Mouse (Mus musculus) adrenal gland, postnatal 14 days (tissue): Measurements from ENCODE around the gene Med13l. TPM values are rescaled to one million over a fixed set of nuclear protein-coding genes. Genes with fewer than 3 reads are reported as not detected.

Experiments
- DNase-seq: peaks from one replicate; pipeline ENCODE4 v3.0.0; 2021; ENCODE audit warnings: mixed read lengths
- total RNA-seq: library from RNA; stranded (reverse); gene quantifications from 2 replicates; pipeline ENCODE4 v1.2.3, GENCODE M21; 2021

Gene Med13l
- total RNA-seq, 1 experiment from 2014 or later = 36.2 TPM

GRCm38 (mm10) chr5:118733566-118733965 is 173.1 kb downstream of the Med13l start:
- DNase-seq = no peak

DNA sequence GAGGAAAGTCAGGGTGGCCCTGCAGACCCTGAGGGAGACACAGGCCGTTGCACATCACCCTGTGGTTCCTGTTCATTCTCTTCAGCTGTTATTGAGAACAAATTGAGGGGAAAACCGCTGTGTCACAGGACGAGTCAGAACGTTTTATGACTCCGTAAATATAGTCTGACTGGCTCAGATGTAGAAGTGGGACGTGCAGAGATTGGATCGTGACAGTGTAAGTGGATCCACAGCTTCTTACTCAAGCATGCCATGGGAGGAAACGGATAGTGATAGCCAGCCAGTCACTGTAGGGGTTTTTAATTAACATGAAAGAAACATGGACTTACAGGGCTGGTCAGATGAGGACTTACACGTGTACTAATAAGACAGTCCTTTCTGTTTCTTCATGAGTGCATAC is 174.0 kb downstream of the Med13l start:
- DNase-seq = no peak

- no peak for DNase-seq
Measured at GRCm38 (mm10) chr5:118735738-118736137, 175.3 kb downstream of the Med13l start.

DNA sequence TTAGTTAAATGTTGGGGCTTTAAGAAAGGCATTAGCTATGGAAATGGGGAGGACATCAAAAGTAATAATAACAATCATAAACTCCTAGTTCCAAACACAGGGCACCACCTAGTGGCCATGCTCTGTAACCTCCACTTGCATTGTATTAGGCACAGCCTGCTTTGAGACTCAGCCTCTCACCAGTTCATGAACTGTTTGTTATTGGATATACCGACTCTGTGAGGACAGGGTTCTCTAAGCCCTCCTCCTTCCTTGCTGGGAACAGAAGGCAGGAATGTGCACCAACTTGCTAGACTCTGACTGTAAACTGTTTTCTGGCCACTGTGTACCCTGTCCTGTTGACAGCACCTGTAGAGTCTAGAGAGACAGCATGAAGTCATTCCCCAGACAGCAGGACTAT is 177.1 kb downstream of the Med13l start:
- DNase-seq = peak; percentile 79

DNA sequence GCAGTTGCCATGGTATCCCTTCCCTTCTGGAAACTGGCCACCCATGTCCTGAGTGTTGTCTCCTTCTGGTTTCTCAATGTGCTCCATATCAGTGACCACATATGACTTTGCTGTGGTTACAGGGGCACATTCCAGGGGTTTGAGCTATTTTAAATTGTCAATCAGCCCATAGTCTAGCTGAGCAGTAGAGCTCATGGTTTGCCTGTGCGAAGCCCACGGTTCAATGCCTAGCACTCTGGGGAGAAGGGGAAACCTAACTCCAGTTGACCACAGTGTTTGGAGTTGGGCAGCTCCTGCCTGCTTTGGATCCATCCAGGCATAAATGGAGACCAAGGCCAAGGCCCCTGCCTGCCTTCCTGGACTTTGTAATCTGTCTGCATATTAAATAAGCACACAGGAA is 182.6 kb downstream of the Med13l start:
- no peak for DNase-seq

DNA sequence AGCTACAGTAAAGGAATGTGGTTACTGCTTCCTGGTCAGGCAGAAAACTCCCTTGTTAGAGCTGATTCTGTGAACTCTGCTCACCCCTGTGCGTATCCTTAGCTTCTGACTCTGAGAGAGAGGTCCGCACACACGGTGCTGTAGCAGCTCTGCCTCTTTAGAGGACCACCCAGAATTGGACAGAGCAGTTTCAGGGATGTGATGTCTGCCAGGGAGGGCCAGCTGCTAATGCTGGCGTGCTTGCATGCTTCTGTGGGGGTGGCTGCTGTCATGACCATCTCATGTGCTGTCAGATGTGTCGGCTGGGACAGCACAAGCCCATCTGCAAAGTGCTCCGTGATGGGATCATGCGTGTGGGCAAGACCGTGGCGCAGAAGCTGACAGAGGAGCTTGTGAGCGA is 186.5 kb downstream of the Med13l start:
- DNase-seq = no peak

- peak; percentile 37 for DNase-seq
Measured at GRCm38 (mm10) chr5:118751446-118752179, 191.1 kb downstream of the Med13l start.

- DNase-seq = no peak
Measured at GRCm38 (mm10) chr5:118752868-118753267, 192.4 kb downstream of the Med13l start.

- peak; percentile 29 for DNase-seq
Measured at GRCm38 (mm10) chr5:118753471-118754044, 193.1 kb downstream of the Med13l start.

- no peak for DNase-seq
Measured at GRCm38 (mm10) chr5:118754191-118754759, 193.8 kb downstream of the Med13l start.

- peak; percentile 29 for DNase-seq
Measured at GRCm38 (mm10) chr5:118756078-118756477, 195.6 kb downstream of the Med13l start.

DNA sequence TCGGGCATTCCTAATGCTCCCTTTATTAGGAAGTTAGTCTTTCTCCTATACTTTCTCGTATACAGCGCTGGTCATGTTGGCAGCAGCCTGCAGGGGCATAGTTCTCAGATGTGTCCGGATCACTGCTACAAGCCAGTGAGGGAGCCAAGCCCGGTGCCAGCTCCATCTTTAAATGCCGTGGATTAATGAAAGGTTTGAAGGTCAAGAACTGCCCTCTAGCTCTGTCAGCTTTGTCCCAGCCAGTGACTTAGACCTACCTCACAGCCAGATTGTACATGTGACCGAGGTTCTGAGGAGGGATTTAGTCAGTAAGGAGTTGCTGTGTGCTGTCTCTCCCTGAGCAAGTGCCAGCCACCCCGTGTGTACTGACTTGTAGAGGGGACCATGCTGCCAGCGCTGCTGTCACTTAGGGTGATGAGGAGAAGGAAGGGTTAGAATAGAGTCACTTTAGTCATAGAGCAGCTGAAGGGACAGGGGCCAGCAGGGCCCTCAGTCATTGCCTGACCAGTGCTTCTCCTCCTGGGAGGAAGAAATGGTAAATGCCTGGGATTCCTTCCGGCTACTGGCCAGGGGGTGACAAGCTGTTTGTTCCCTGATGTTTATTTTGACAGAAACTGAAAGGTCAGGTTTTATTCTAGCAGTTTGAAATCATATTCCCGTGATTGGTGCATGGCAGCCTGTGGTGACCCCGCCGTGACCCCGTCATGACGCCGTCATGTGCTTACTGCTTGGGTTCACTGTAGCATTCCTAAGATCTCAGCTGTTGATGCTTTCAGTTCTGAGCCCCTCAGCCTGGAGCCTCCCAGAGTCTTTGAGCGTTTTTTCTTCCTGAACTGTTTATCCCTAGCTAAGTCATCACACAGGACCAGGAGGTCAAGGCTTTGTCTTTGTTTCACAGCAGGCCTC is 197.2 kb downstream of the Med13l start:
- peak; percentile 29 for DNase-seq

DNA sequence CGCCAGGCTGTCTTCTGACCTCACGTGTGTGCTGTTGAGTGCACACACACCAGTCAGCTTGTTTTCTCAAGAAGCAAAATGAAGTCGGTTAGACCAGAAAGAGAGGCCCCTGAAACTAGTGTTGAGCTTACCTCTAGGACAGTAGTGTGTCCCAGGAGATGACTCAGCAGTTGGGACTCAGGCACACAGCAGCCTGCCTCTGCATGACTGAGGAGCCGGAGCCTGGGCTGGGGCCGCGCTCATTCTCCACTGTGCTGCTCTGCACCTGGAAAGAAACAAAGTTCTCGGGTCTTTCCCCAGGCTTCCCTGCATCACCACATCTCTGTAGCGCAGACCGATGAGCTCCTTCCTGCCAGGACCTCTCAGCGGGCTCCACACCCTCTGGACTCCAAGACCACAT is 200.5 kb downstream of the Med13l start:
- no peak for DNase-seq

DNA sequence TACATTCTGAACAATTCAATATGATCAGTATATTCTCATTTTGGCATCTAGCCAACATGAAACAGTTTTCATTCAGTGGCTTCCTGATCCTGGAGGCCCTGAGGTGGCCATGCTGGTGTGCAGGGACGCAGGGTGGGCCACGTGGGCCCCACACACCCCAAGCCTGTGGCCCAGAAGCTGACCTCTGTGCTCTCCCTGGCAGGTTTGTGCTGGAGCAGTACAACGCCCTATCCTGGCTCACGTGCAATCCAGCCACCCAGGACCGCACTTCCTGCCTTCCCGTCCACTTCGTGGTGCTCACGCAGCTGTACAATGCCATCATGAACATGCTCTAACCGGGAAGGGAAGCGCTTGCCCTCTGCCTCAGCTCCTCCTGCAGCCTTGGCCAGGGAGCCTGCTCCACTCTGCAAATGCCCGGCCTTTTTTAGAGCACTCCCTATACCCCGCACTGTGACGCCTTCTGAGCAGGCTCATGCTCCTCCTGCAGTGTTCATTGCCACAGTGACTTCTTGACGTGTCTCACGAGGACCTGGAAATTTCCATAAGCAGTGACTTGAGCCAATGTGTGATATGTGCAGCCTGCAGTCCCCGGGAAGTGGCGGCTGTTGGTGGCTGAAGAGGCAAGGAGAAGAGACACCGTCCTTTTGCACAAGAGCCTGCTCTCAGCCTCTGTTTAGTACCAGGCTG is 202.2 kb downstream of the Med13l start:
- no peak for DNase-seq

- DNase-seq = peak; percentile 24
Measured at GRCm38 (mm10) chr5:118763353-118763752, 202.9 kb downstream of the Med13l start.

DNA sequence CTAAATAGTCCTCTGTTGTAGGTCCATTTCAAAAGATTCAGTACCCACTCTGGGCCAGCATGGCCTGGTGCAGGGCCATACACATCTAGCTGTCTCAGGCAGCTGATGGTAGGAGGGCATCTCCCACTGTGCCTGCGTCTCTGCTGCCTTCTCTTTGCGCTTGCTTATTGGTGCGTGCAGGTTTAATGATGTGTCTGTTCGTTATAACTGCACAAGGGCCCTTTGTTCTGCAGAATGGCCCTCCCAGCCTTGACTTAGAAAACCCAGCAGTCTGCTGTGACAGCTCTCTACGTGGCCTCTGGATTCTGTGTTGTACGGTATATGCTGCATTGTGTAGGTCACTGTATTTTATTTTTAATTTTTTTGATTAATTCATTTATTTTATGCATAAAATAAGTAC is 208.7 kb downstream of the Med13l start:
- no peak for DNase-seq

DNA sequence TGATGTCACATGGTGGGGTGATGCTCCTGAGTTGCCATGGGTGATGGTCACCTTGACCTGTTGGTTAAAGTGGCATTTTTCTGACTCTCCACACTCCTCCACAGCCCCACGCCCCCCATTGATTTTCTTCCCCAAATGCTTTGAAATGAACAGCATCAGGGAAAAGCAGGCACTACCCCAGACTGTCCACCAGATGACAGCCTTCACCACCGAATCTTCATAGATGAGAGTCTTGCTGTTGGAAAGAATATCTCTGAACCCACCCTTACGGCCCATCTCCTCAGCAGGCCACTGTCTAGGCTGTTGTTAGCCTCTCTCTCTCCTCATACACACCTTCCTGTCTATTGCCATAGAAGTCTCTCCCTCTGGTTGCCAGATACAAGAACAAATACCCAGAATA is 213.4 kb downstream of the Med13l start:
- DNase-seq = peak; percentile 68

DNA sequence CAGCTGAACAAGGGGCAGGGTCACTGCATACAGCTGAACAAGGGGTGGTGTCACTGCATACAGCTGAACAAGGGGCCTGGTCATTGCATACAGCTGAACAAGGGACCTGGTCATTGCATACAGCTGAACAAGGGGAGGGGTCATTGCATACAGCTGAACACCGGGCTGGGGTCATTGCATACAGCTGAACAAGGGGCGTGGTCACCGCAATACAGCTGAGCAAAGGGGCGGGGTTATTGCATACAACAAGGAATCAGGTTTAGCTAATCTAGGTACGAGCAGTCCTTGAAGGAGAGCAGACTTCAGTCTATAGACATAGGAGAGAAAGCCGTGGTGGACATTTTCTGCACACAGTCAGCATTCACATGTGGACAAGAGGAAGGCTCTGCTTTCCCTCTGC is 215.9 kb downstream of the Med13l start:
- no peak for DNase-seq

- DNase-seq = peak; percentile 86
Measured at GRCm38 (mm10) chr5:118781598-118781997, 221.1 kb downstream of the Med13l start.

GRCm38 (mm10) chr5:118782139-118782538 is 221.7 kb downstream of the Med13l start:
- no peak for DNase-seq

DNA sequence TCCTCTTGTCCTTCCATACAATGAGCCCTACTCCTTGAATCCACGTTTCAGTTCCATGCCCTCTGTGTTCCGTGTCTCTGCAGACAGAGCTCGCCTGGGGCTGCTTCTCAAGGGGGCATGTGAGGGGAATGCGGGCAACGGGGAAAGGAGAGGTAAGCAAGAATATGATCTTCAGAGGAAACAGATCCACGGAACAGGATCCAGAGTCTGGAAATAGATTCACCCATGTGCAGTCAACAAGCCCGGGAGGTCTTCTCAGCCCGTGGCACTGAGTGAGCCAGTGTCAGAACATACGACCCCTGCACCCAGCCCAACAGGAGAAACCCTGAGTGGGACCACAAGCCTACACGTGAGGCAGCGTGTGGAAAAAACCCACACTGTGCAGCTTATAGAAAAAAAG is 228.7 kb downstream of the Med13l start:
- DNase-seq = no peak

GRCm38 (mm10) chr5:118789776-118790175 is 229.3 kb downstream of the Med13l start:
- DNase-seq = no peak
